Mouse (Mus musculus) erythroblast, embryonic 14.5 days (primary cell): ENCODE results near the gene Psmb5.

Experiments
- GATA1 ChIP-seq: IDR thresholded peaks from 2 replicates; pipeline ENCODE4 v1.6.1; 2012; ENCODE audit warnings: low read length, inconsistent platforms, mixed read lengths
- TAL1 ChIP-seq: IDR thresholded peaks from 3 replicates; pipeline ENCODE4 v1.6.1; 2012; ENCODE audit warnings: low read length, inconsistent platforms, mixed read lengths

- no peak for TF ChIP-seq GATA1
- TF ChIP-seq TAL1, result no peak
These were observed 35.0 kb upstream of the Psmb5 start for GRCm38 (mm10) chr14:54652787-54653186.
